Mouse (Mus musculus) kidney, postnatal 36 days (tissue): ENCODE measurements around the gene Txndc8.

Source experiments
- DNase-seq, 2 experiments: peaks; one replicate each; pipeline ENCODE4 v3.0.0; 2021 to 2022; ENCODE audit warnings: mixed read lengths in 2 of 2

Gene Txndc8

GRCm38 (mm10) chr4:58009024-58009423 is at the start of gene Txndc8:
TSS of gene Txndc8 (minus strand) at chr4:58009124.
- DNase-seq, result no peak

GRCm38 (mm10) chr4:58055653-58056052 is 46.7 kb upstream of the Txndc8 start:
- no peak for DNase-seq

GRCm38 (mm10) chr4:58054441-58054840 is 45.5 kb upstream of the Txndc8 start:
- no peak for DNase-seq

- no peak for DNase-seq
These were observed 41.8 kb upstream of the Txndc8 start for GRCm38 (mm10) chr4:58050746-58051145.

- DNase-seq, result no peak
These were observed 41.4 kb upstream of the Txndc8 start for GRCm38 (mm10) chr4:58050276-58050675.

GRCm38 (mm10) chr4:58044833-58045232 is 35.9 kb upstream of the Txndc8 start:
- DNase-seq, result peak; percentile 52 to 56

GRCm38 (mm10) chr4:58044356-58044755 is 35.4 kb upstream of the Txndc8 start:
- DNase-seq, result no peak

- no peak for DNase-seq
These were observed 31.2 kb upstream of the Txndc8 start for GRCm38 (mm10) chr4:58040093-58040492.

- peak; percentile 33 to 46 for DNase-seq
These were observed 28.3 kb upstream of the Txndc8 start for GRCm38 (mm10) chr4:58037096-58037705.

- DNase-seq, result peak in 1 of 2 experiments; percentile 43
These were observed 25.7 kb upstream of the Txndc8 start for GRCm38 (mm10) chr4:58034663-58035062.

- DNase-seq, result no peak
These were observed 23.8 kb upstream of the Txndc8 start for GRCm38 (mm10) chr4:58032714-58033113.

GRCm38 (mm10) chr4:58003501-58003900 is 5.4 kb downstream of the Txndc8 start:
- DNase-seq, result peak in 1 of 2 experiments; percentile 7

GRCm38 (mm10) chr4:57991425-57991824 is 17.5 kb downstream of the Txndc8 start:
- no peak for DNase-seq

- DNase-seq, result no peak
These were observed 34.4 kb downstream of the Txndc8 start for GRCm38 (mm10) chr4:57974400-57975117.

GRCm38 (mm10) chr4:57973592-57974268 is 35.2 kb downstream of the Txndc8 start:
- no peak for DNase-seq

- DNase-seq, result no peak
These were observed 38.6 kb downstream of the Txndc8 start for GRCm38 (mm10) chr4:57970285-57970684.

GRCm38 (mm10) chr4:57967195-57967594 is 41.7 kb downstream of the Txndc8 start:
- no peak for DNase-seq

GRCm38 (mm10) chr4:57965516-57965915 is 43.4 kb downstream of the Txndc8 start:
- DNase-seq, result peak; percentile 41 to 49

GRCm38 (mm10) chr4:57964143-57964542 is 44.8 kb downstream of the Txndc8 start:
- DNase-seq, result no peak

GRCm38 (mm10) chr4:57959056-57959455 is 49.9 kb downstream of the Txndc8 start:
- no peak for DNase-seq

- no peak for DNase-seq
These were observed 50.8 kb downstream of the Txndc8 start for GRCm38 (mm10) chr4:57958098-57958497.

- DNase-seq, result no peak
These were observed 51.5 kb downstream of the Txndc8 start for GRCm38 (mm10) chr4:57957200-57958085.
